Mouse (Mus musculus) bone marrow macrophage, adult 2 months (primary cell): ENCODE measurements around the gene Gm20388.

Experiments
- CTCF ChIP-seq: IDR thresholded peaks from 2 replicates; pipeline ENCODE4 v1.5.1; 2012; ENCODE audit warnings: low read depth, mild to moderate bottlenecking, low read length, moderate library complexity
- POLR2A ChIP-seq: IDR thresholded peaks from 2 replicates; pipeline ENCODE4 v1.6.1; 2012; ENCODE audit warnings: mild to moderate bottlenecking, low read depth, low read length, borderline replicate concordance

DNA sequence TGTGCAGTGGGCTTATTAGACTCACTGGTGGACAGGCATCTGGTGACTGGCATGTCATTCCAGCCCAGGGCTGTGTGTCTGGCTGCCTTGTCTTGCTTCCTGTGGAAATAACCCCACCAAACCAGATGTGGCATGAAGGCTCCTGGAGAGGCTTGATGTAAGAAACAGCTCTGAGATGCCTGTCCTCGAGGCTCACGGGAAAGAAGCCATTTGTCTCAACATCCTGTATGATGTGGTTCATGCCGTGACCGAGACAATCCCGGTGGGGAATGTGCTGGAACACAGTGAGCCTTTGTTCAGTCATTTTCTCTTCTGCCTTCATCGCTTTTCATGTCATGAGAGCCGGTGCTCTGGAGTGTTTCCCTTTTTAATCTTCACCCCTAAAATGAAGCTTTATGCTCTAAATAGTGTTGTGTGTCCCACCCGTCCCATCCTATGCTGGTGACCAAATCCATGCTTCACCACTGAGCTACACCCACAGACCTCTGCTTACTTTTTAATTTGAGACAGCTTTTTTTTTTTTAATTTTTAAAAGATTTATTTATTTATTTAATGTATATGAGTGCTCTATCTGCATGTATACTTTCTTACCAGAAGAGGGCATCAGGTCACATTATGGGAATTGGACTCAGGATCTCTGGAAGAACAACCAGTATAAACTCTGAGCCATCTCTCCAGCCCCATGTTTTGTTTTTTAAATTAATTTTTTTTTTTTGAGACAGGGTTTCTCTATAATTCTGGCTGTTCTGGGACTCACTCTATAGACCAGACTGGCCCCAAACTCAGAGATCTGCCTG is 2054.3 kb downstream of the Gm20388 start:
- TF ChIP-seq CTCF (no peak), POLR2A (no peak)
